33 mouse cellular contexts compared by ENCODE assay signal in the genomic region with DNA sequence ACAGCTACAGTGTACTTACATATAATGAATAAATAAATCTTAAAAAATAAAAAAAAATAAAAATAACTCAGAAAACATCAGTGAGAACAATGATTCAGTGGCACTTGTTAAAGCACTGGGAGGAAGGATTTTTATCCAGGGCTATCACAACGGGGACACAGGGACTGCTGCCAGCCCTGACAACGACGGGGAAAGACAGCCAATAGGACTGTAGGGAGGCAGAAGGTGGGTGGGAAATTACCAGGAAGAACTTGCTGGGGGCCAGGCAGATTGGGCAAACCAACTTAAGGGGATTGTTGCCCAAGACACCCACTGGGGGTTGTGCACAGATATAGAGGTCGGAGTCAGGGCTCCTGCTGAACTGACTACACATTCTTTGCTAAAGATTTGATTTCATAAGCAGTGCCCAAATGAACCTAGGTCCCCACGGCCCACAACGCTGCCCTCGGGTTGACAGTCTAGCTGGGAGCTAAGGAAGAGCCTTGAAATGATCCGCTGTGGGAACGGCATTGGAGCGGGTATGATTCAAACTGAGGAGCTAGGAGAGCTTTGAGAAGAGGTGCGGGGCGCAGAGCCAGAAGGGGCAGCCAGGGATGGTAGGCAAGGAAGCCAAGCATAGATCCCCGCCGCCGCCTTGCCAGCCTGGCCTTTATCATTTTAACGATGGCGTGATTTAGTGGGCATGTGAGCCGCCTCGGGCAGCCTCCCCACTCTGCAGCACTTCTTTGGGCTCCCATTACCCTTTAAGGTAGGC. TPM values are rescaled to one million over a fixed set of nuclear protein-coding genes. Genes with fewer than 3 reads are reported as not detected.
A peak's percentile ranks its signal among the peaks of the same experiment; 100 is the strongest.
DNase-seq lines count a peak whose midpoint lies in the region; ATAC-seq lines count a peak whose summit lies in the region.
"Had no signal": no experiment of that assay in that cellular context is flagged by ENCODE, and none has a peak within 500 bp of the region (broad histone marks: within the 10 kb centered on the region; RNA-seq: fewer than 3 reads in every experiment).

No protein-coding gene starts in this region.

- ATAC-seq in neural tube, embryonic 13.5 days (ENCODE audit: low read depth), result no peak
- no peak for ATAC-seq in neural tube, embryonic 15.5 days (ENCODE audit: low FRiP score)
- ATAC-seq: activated CD4-positive, CD25-positive, alpha-beta regulatory T cell, adult 4 months; forebrain, embryonic 16.5 days; inflammation-experienced regulatory T-cells, adult 6 months; midbrain, embryonic 15.5 days had no signal

- no peaks in the 10 kb centered on the region for H3K27me3 ChIP-seq in neural tube, embryonic 13.5 days
- no peaks in the 10 kb centered on the region for H3K27me3 ChIP-seq in neural tube, embryonic 15.5 days (replicated peaks)
- H3K27me3 ChIP-seq: heart, embryonic 12.5 days; kidney, embryonic 15.5 days; midbrain, embryonic 15.5 days had no signal

- 0 out of 2 replicates have a peak overlapping the region, but pooled peaks have one; percentile 31 for H3K9ac ChIP-seq in neural tube, embryonic 13.5 days
- H3K9ac ChIP-seq in neural tube, embryonic 15.5 days (replicated peaks), result no peak overlapping the region
- H3K9ac ChIP-seq: heart, embryonic 12.5 days; hindbrain, embryonic 14.5 days; kidney, embryonic 15.5 days; limb, embryonic 12.5 days; liver, embryonic 15.5 days; lung, embryonic 14.5 days; midbrain, embryonic 15.5 days had no signal

- WGBS in neural tube, embryonic 13.5 days, result 57% methylated on average over 19 of the region's 19 CpGs
- 49% methylated on average over 19 of the region's 19 CpGs for WGBS in neural tube, embryonic 15.5 days

- no peaks in the 10 kb centered on the region for H3K9me3 ChIP-seq in neural tube, embryonic 13.5 days
- H3K9me3 ChIP-seq in neural tube, embryonic 15.5 days (replicated peaks), result no peaks in the 10 kb centered on the region
- H3K9me3 ChIP-seq: heart, embryonic 12.5 days; kidney, embryonic 15.5 days; limb, embryonic 12.5 days; liver, embryonic 15.5 days; midbrain, embryonic 15.5 days had no signal

- no peaks in the 10 kb centered on the region for H3K36me3 ChIP-seq in neural tube, embryonic 13.5 days
- H3K36me3 ChIP-seq in neural tube, embryonic 15.5 days, result no peaks in the 10 kb centered on the region
- H3K36me3 ChIP-seq: heart, embryonic 12.5 days; kidney, embryonic 15.5 days; limb, embryonic 12.5 days; liver, embryonic 15.5 days; midbrain, embryonic 15.5 days had no signal

- H3K4me2 ChIP-seq in neural tube, embryonic 13.5 days, result no peak overlapping the region
- no peak overlapping the region for H3K4me2 ChIP-seq in neural tube, embryonic 15.5 days
- H3K4me2 ChIP-seq: heart, embryonic 12.5 days; hindbrain, embryonic 14.5 days; kidney, embryonic 15.5 days; limb, embryonic 12.5 days; liver, embryonic 15.5 days; lung, embryonic 14.5 days; midbrain, embryonic 15.5 days had no signal

- peak; percentile 53 for DNase-seq in adrenal gland, postnatal 10 days
- DNase-seq in adrenal gland, adult 8-10 months, result no peak
- DNase-seq in cerebellum, postnatal 25 days, result peak; percentile 44 to 56
- DNase-seq in cerebellum, adult 9-10 months, result no peak
- no peak for DNase-seq in neural tube, embryonic 10.5 days (ENCODE audit: extremely low spot score, low spot score)
- no peak for DNase-seq in spleen, adult 12 weeks (ENCODE audit: low spot score)
- DNase-seq: cerebellum, adult 11 months; gastrocnemius, adult 2 months; gastrocnemius, postnatal 36 days; heart, adult 18-20 months; heart, postnatal 4 days; kidney, adult 11 months; kidney, postnatal 36 days; lung, embryonic 14.5 days; lung, postnatal 14 days; right cerebral cortex, postnatal 25 days; thymus, adult 18-20 months; thymus, postnatal 36 days had no signal

- peaks cover 42% of the 10 kb centered on the region for H3K4me1 ChIP-seq in neural tube, embryonic 13.5 days (replicated peaks)
- H3K4me1 ChIP-seq in neural tube, embryonic 15.5 days, result peaks cover 34% of the 10 kb centered on the region

- H3K27ac ChIP-seq in neural tube, embryonic 13.5 days (replicated peaks), result no peak overlapping the region
- peak overlapping the region; percentile 46; the same call in 1 of the 2 replicates for H3K27ac ChIP-seq in neural tube, embryonic 15.5 days (replicated peaks)
- H3K27ac ChIP-seq: gastrocnemius, adult 2 months; hindbrain, embryonic 14.5 days; kidney, embryonic 15.5 days; layer of hippocampus, adult 2 months; left cerebral cortex, adult 2 months; limb, embryonic 12.5 days; liver, embryonic 15.5 days; midbrain, embryonic 15.5 days; stomach, postnatal 0 days had no signal

- H3K4me3 ChIP-seq in neural tube, embryonic 13.5 days, result no peak overlapping the region
- no peak overlapping the region for H3K4me3 ChIP-seq in neural tube, embryonic 15.5 days (replicated peaks)
- H3K4me3 ChIP-seq: gastrocnemius, adult 2 months; heart, embryonic 12.5 days; kidney, embryonic 15.5 days; layer of hippocampus, adult 2 months; left cerebral cortex, adult 2 months; limb, embryonic 12.5 days; liver, embryonic 15.5 days; midbrain, embryonic 15.5 days; myocyte had no signal

RNA-seq across cellular contexts. Expression of a gene that starts 13.1 kb away (rescaled TPM):
- 10 to 100 TPM; 19.8 to 22.1 TPM for total RNA-seq in adrenal gland, postnatal 10 days (2021)
- total RNA-seq in adrenal gland, adult 8-10 months (2022), result 10 to 100 TPM; 24.6 to 36.3 (median 29.0) TPM
- 14.5 and 15.8 TPM in 2 replicates for polyA plus RNA-seq in neural tube, embryonic 13.5 days (2015; fragmentation: Nextera tagmentation; extraction: Ambion mirVana)
- 10.5 and 11.9 TPM in 2 replicates for polyA plus RNA-seq in neural tube, embryonic 15.5 days (2015; fragmentation: Nextera tagmentation; extraction: Ambion mirVana)

RNA-seq across cellular contexts. Expression of a gene that starts 17.8 kb away (rescaled TPM):
- 1 to 10 TPM in 1 of 2 experiments, under 1 TPM in 1; 0.96 to 1.1 TPM for total RNA-seq in adrenal gland, postnatal 10 days (2021)
- 1 to 10 TPM in 3 of 4 experiments, under 1 TPM in 1; 0.81 to 1.9 (median 1.5) TPM for total RNA-seq in adrenal gland, adult 8-10 months (2022)
- polyA plus RNA-seq in neural tube, embryonic 13.5 days (2015; fragmentation: Nextera tagmentation; extraction: Ambion mirVana), result 1.6 TPM in 2 replicates
- 2.7 and 3.2 TPM in 2 replicates for polyA plus RNA-seq in neural tube, embryonic 15.5 days (2015; fragmentation: Nextera tagmentation; extraction: Ambion mirVana)
- polyA plus RNA-seq: inflammation-experienced regulatory T-cells, adult 6 months had no signal

RNA-seq across cellular contexts. Expression of a gene that starts 45.9 kb away (rescaled TPM):
- total RNA-seq in adrenal gland, postnatal 10 days (2021), result 1 to 10 TPM; 1.6 to 2.2 TPM
- total RNA-seq in adrenal gland, adult 8-10 months (2022), result 1 to 10 TPM; 2.1 to 7.3 (median 4.7) TPM
- 14.9 and 15.8 TPM in 2 replicates for polyA plus RNA-seq in neural tube, embryonic 13.5 days (2015; fragmentation: Nextera tagmentation; extraction: Ambion mirVana)
- polyA plus RNA-seq in neural tube, embryonic 15.5 days (2015; fragmentation: Nextera tagmentation; extraction: Ambion mirVana), result 29.5 and 33.2 TPM in 2 replicates
- polyA plus RNA-seq: activated CD4-positive, CD25-positive, alpha-beta regulatory T cell, adult 4 months; inflammation-experienced regulatory T-cells, adult 6 months had no signal

Comparison
In these comparisons a context has a peak if more than half of its experiments do, and no peak if none do; other contexts are left out.
1. DNase-seq: peak in adrenal gland, postnatal 10 days (single experiment) and cerebellum, postnatal 25 days (2 of 2); none in adrenal gland, adult 8-10 months (single experiment), cerebellum, adult 9-10 months (single experiment), neural tube, embryonic 10.5 days (single experiment) and spleen, adult 12 weeks (single experiment).